Comparison of ENCODE assay signal across 26 mouse cellular contexts in the genomic region with DNA sequence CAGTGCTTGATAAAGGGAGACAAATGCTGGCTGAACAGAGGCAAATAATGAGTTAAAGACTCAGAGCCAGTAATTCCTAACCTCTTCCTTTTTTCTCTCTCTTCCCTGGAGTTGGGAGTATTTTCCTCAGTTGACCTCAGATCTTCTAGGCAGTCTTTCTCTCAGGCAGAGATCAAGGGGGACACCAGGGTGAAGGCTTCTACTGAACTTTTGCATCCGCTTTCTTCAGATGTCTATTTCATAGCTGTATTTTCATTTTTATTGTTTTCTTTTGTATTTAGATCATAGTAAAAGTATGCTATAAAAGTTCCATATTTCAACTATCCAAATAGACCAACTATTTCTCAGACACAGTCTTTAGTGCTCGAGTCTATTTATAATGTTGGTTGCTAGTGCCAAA. TPM values are rescaled to one million over a fixed set of nuclear protein-coding genes. Genes with fewer than 3 reads are reported as not detected.
"Had no signal": no experiment of that assay in that cellular context is flagged by ENCODE, and none has a peak within 500 bp of the region (broad histone marks: within the 10 kb centered on the region; RNA-seq: fewer than 3 reads in every experiment).

No protein-coding gene starts in this region.

- H3K27ac ChIP-seq: gastrocnemius, adult 2 months; heart, embryonic 10.5 days; hindbrain, embryonic 10.5 days; hindbrain, embryonic 12.5 days; hindbrain, embryonic 14.5 days; intestine, embryonic 15.5 days; kidney, embryonic 15.5 days; layer of hippocampus, adult 2 months; left cerebral cortex, adult 2 months; limb, embryonic 10.5 days; limb, embryonic 12.5 days; liver, embryonic 13.5 days; liver, embryonic 15.5 days had no signal

- H3K9me3 ChIP-seq: heart, embryonic 10.5 days; heart, embryonic 12.5 days; hindbrain, embryonic 10.5 days; hindbrain, embryonic 12.5 days; intestine, embryonic 15.5 days; kidney, embryonic 15.5 days; limb, embryonic 10.5 days; limb, embryonic 12.5 days; liver, embryonic 13.5 days; liver, embryonic 15.5 days had no signal

- H3K9ac ChIP-seq: heart, embryonic 12.5 days; hindbrain, embryonic 12.5 days; hindbrain, embryonic 14.5 days; intestine, embryonic 15.5 days; kidney, embryonic 15.5 days; limb, embryonic 12.5 days; liver, embryonic 13.5 days; liver, embryonic 15.5 days; liver, postnatal 0 days had no signal

- H3K4me2 ChIP-seq: heart, embryonic 12.5 days; hindbrain, embryonic 12.5 days; hindbrain, embryonic 14.5 days; intestine, embryonic 15.5 days; kidney, embryonic 15.5 days; limb, embryonic 12.5 days; liver, embryonic 11.5 days; liver, embryonic 13.5 days; liver, embryonic 15.5 days had no signal

- H3K4me1 ChIP-seq: heart, embryonic 10.5 days; heart, embryonic 12.5 days; hindbrain, embryonic 10.5 days; hindbrain, embryonic 12.5 days; intestine, embryonic 15.5 days; liver, embryonic 13.5 days; liver, embryonic 15.5 days had no signal

- DNase-seq: gastrocnemius, adult 2 months; gastrocnemius, postnatal 10 days; gastrocnemius, postnatal 25 days; heart, adult 18-20 months; heart, postnatal 10 days; heart, postnatal 4 days; kidney, postnatal 36 days; liver; liver, embryonic 13.5 days; liver, postnatal 0 days had no signal

- ATAC-seq: hindbrain, embryonic 16.5 days; inflammation-experienced regulatory T-cells, adult 6 months; intestine, embryonic 15.5 days; intestine, postnatal 0 days; liver, postnatal 0 days had no signal

- H3K36me3 ChIP-seq: heart, embryonic 10.5 days; heart, embryonic 12.5 days; hindbrain, embryonic 10.5 days; hindbrain, embryonic 12.5 days; intestine, embryonic 15.5 days; kidney, embryonic 15.5 days; limb, embryonic 10.5 days; limb, embryonic 12.5 days; liver, embryonic 13.5 days; liver, embryonic 15.5 days had no signal

- H3K4me3 ChIP-seq: gastrocnemius, adult 2 months; heart, embryonic 10.5 days; heart, embryonic 12.5 days; hindbrain, embryonic 10.5 days; hindbrain, embryonic 12.5 days; intestine, embryonic 15.5 days; kidney, embryonic 15.5 days; layer of hippocampus, adult 2 months; left cerebral cortex, adult 2 months; limb, embryonic 10.5 days; limb, embryonic 12.5 days; liver, embryonic 13.5 days; liver, embryonic 15.5 days had no signal

- H3K27me3 ChIP-seq: heart, embryonic 12.5 days; hindbrain, embryonic 12.5 days; kidney, embryonic 15.5 days; limb, embryonic 12.5 days; liver, embryonic 13.5 days; liver, embryonic 15.5 days had no signal

RNA-seq across cellular contexts. Expression of gene Alx1, which starts 27.5 kb away (rescaled TPM):
- polyA plus RNA-seq: hindbrain, embryonic 14.5 days; hindbrain, embryonic 16.5 days; inflammation-experienced regulatory T-cells, adult 6 months; intestine, embryonic 15.5 days; intestine, postnatal 0 days; liver, postnatal 0 days had no signal
